Mouse (Mus musculus) heart, postnatal 4 days (tissue): ENCODE data around the gene Fancc. TPM values are rescaled to one million over a fixed set of nuclear protein-coding genes. Genes with fewer than 3 reads are reported as not detected.
A peak's percentile ranks its signal among the peaks of the same experiment; 100 is the strongest.
"Not testable (repeated sequence)": the region's sequence is repeated elsewhere in the genome, so short reads cannot be mapped to it uniquely, and the experiment has no call there.

Source experiments
- DNase-seq: peaks from one replicate; pipeline ENCODE4 v3.0.0; 2021
- total RNA-seq, 2 experiments: library from RNA; stranded (reverse); gene quantifications; 2 replicates each; pipeline ENCODE4 v1.2.3; 2021

Fancc gene
- total RNA-seq, 2 experiments from 2014 or later, result 9.7 to 11.1 TPM

- no peak for DNase-seq
These were observed 181.3 kb downstream of the Fancc start for GRCm38 (mm10) chr13:63315777-63316176.

- DNase-seq, result not testable (repeated sequence)
These were observed 182.0 kb downstream of the Fancc start for GRCm38 (mm10) chr13:63315111-63315510.

- DNase-seq, result no peak
These were observed 182.5 kb downstream of the Fancc start for GRCm38 (mm10) chr13:63314608-63314920.

GRCm38 (mm10) chr13:63313748-63314607, 183.1 kb downstream of the Fancc start:
- DNase-seq, result no peak

GRCm38 (mm10) chr13:63313247-63313646, 183.8 kb downstream of the Fancc start:
- DNase-seq, result peak; percentile 63

- no peak for DNase-seq
These were observed 185.9 kb downstream of the Fancc start for GRCm38 (mm10) chr13:63311156-63311555.

GRCm38 (mm10) chr13:63309563-63309962, 187.5 kb downstream of the Fancc start:
- DNase-seq, result no peak

GRCm38 (mm10) chr13:63306768-63307167, 190.3 kb downstream of the Fancc start:
- no peak for DNase-seq

- peak; percentile 40 for DNase-seq
These were observed 191.7 kb downstream of the Fancc start for GRCm38 (mm10) chr13:63305160-63306011.

- DNase-seq, result no peak
These were observed 192.3 kb downstream of the Fancc start for GRCm38 (mm10) chr13:63304799-63305159.

GRCm38 (mm10) chr13:63304124-63304792, 192.8 kb downstream of the Fancc start:
- peak; percentile 39 for DNase-seq

GRCm38 (mm10) chr13:63302381-63302780, 194.7 kb downstream of the Fancc start:
- no peak for DNase-seq

- DNase-seq, result no peak
These were observed 195.3 kb downstream of the Fancc start for GRCm38 (mm10) chr13:63301764-63302209.

GRCm38 (mm10) chr13:63300929-63301328, 196.1 kb downstream of the Fancc start:
- DNase-seq, result no peak

- no peak for DNase-seq
These were observed 198.1 kb downstream of the Fancc start for GRCm38 (mm10) chr13:63298931-63299330.

- DNase-seq, result no peak
These were observed 199.1 kb downstream of the Fancc start for GRCm38 (mm10) chr13:63297933-63298332.

GRCm38 (mm10) chr13:63297003-63297402, 200.1 kb downstream of the Fancc start:
- DNase-seq, result no peak

GRCm38 (mm10) chr13:63296300-63296699, 200.8 kb downstream of the Fancc start:
- no peak for DNase-seq

GRCm38 (mm10) chr13:63294359-63295193, 202.5 kb downstream of the Fancc start:
- peak; percentile 59 for DNase-seq

GRCm38 (mm10) chr13:63293647-63294046, 203.4 kb downstream of the Fancc start:
- no peak for DNase-seq

GRCm38 (mm10) chr13:63291016-63291415, 206.1 kb downstream of the Fancc start:
- no peak for DNase-seq

GRCm38 (mm10) chr13:63290126-63290525, 207.0 kb downstream of the Fancc start:
- no peak for DNase-seq
